Mouse (Mus musculus): Measurements from ENCODE around the gene 2610301B20Rik.

- no peak for TF ChIP-seq USF1 (IDR thresholded peaks at IDR 0.05; ENCODE audit: low read depth)
- TF ChIP-seq POLR2A (IDR thresholded peaks at IDR 0.05; ENCODE audit: insufficient read length, low read depth) = no peak
- TF ChIP-seq MYOD1 (IDR thresholded peaks at IDR 0.05; ENCODE audit: control insufficient read depth in 1 of 3, insufficient read length in 2 of 3, low read depth in 2 of 3) = no peak
- no peak for TF ChIP-seq E2F4 (IDR thresholded peaks at IDR 0.05; ENCODE audit: insufficient read depth)
These were observed 764 bp upstream of the 2610301B20Rik start for GRCm38 (mm10) chr4:10873549-10873919.

All from myocyte (in vitro differentiated cells).